Mouse (Mus musculus): ENCODE measurements around the gene Pde11a.
"Not testable (repeated sequence)": the region's sequence is repeated elsewhere in the genome, so short reads cannot be mapped to it uniquely, and the experiment has no call there.

Gene Pde11a

DNA sequence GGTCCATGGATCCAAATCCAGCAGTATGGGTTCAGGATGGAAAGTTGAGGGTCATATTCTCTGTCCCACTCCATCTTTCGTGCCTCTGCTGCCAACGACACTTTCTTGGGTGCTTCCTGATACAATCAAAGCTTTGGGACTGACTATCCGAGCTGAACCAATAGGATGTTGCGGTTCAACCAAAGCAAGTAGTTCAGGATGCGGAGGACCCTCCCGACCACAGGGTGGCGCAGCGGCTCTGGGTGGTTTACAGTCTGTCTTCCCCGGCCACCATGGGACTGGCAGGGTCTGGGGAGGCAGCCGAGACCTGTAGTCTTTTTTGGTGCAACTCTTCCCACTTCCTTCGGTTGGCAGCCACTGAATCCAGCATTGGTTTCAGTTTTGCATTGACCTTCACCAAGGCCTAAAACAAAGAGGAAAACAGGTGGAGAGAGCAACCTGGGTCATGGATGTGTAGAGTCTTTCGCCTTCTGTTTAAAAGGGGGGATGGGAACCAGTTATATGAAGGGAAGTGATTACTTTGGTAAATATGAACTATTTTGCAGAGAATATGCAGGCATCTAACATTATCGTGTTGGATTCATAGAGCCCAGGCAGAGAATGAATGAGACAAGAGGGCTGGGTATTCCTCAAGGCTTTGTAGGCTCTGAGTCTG, 347.6 kb downstream of the Pde11a start:
- peak; percentile 70 to 80 for DNase-seq (ENCODE audit: low spot score in 2 of 2)

DNA sequence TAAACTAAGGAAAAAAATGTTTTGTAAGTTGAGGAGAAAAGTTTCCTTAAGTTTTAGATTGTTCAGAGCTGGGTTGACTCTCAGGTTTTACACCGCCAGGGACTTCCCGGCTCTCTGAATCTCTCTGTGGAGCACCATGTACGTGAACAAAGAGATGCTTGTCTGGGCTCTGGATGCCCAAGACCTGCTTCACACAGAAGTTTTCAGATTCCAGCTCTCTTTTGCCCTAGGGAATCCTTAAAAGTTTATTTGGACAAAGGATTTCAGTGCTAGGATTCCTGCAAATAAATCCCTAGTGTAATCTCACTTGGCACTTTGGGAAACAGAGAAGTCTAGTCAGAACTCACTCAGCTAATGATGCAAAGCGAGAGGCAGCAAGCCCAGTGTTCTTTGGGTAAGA, 348.9 kb downstream of the Pde11a start:
- no peak for DNase-seq (ENCODE audit: low spot score in 2 of 2)

DNA sequence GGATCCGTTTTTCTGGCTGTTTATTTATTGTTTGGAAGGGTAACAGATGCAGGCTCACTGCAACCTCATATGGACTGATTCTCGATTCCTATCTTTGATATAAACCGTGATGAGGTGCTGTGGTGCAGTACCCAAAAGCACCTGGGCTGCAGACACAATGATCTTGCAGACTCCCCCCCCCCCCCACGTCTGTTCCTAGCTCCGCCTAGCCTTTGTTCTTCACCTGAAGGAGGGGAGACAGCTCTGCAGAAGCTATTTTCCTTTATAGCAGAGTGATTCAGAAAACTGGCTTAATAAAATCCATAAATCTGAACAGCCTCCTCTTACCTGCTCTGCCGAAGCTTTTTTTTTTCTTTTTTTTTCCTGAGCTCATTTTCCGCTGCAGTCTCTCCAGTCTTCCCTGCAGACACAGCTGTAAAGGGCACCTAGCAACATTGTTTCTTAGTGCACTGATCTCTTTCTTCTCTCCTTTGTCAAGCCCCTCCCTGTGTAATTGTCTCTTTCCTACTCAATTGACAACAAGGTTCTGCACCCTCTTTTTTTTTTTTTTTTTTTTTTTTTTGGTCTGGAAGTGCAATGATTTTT, 349.7 kb downstream of the Pde11a start:
- no peak for DNase-seq (ENCODE audit: low spot score in 2 of 2)

DNA sequence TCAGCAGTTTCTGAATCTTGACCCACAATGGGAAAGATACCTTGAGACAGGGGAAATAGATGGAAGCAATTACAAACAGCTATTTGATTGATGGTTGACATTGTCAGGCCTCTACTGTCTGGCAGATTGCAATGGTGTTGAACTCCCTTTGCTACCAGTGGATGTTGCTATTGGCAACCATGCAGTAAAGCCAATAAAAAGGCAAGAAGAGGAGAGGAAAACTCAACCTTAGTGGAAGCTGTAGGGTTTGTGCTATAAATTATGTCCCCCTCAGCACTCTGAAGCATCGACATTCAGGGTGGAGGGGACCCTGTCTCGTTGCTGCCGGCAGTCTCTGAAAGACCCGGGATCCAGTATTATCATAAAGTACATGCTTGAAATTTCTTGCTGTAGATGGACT, 350.2 kb downstream of the Pde11a start:
- no peak for DNase-seq (ENCODE audit: low spot score in 2 of 2)

DNA sequence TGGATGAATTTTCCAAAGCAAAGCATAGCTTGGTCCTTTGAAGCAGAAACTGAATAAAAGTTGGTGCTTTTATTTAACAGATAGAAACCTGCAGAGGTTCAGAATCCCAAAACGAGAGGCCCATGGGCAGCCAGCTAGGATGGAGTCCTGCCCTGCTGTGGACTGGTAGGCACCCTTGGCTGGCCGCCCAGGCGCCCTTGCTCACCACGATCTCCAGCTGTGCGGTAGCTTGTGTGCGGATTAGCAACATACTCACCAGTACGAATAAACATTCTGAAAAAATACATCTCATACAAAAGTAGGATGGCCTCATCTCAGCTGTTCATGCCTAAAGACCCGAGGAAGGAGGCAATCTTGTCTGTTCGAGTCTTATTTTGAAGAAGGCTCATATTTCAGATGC, 350.8 kb downstream of the Pde11a start:
- no peak for DNase-seq (ENCODE audit: low spot score in 2 of 2)

DNA sequence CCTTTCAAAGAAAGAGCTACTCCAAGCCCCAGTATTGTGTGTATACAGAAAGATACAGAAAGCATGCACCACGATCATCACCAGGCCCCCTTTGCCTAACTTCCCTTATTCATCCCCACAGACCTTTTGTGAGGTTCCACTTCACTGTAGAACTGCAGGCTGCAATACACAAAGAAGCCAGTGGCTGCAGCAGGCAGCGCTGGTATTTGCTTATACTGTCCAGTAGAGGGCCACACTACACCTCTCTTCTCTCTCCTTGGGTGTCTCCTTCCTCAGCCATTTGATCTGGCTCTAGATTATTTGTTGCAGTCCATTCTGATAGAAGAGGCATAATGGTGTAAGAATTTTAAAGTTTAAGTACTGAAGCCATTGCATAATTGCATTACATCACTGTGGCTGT, 353.4 kb downstream of the Pde11a start:
- peak; percentile 46 to 68 for DNase-seq (ENCODE audit: low spot score in 2 of 2)

DNA sequence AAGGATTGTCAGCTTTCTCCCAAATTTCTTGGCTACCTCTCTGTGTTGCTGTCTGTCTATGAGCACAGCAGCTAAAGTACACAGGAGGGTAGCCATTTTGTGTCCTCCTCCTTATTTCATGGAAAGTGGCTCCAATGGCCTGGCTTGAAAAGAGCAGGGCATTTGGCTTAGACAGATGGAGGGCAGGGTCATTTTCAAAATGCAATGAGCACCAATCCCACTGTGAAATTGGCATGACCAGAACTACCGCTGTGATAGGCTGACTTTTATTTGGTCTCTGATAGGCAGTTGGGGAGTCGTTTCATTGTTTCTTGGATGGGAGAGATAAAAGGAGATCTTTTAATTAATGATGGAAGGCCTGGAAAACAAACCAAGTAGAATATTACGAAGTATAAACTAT, 354.7 kb downstream of the Pde11a start:
- DNase-seq (ENCODE audit: low spot score in 2 of 2) = peak; percentile 14 to 45

DNA sequence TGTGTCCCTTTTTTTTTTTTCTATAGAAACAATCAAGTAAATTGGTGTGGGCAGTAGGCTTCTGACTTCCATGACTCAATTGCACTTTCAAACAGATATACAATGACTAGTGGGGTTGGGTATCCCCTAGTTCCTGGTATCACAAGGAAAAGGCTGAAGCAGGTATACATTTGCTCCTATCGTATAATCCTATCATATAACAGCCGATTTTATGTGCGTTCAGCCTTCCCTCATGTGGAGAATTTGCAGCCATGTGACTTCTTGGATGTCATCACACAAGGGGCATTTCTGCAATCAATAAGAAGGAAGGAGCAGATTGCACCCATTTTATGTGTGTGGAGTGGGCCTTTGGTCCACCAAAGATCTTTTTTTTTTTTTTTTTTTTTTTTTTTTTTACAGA, 355.5 kb downstream of the Pde11a start:
- no peak for DNase-seq (ENCODE audit: low spot score in 2 of 2)

DNA sequence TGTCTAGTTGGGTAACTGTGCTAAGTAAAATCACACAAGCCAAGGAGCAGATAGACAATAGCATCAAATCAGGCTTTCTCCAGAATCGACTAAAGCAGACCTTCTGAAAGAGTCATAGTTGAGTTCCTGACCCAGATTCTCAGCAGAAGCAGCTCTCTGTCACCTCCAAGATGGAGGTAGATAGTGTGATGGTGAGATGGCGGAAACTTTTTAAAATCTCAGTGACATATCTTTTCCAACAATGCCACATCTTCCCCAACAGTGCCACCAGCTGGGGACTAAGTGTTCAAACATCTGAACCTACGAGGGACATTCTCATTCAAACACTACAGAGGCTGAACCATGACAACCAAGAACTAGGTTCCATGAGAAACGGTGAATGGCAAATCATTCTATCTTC, 355.9 kb downstream of the Pde11a start:
- DNase-seq (ENCODE audit: low spot score in 2 of 2) = no peak

DNA sequence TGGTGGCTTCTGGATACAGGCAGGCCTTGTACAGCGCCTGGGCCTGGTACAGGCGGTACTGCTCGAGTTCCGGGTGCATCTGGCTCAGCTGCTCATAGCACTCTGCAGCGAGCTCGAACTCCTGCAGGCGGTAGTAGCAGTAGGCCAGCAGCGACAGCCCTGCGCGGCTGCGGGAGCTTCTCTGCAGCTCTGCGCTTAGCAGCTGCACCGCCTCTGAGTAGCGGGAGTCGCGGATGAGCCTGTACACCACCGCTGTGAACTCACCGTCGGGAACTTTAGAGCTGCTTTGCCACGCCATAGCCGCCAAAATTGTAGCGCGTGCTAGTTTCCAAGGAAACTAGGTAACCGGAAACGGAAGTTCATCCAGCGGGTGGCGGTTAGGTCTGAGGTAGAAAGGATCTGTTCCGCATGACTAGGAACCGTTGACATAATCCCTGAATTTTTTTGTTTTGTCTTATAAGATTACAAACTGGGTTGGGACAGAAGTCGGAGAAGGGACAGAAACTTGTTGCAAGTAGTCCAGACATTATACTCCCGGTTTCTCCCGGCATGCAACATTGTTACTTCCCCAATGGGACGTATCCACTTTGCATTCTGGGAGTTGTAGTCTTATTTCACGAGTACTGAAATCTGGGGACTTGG, 357.0 kb downstream of the Pde11a start, which contains the start of gene Ttc30a1:
Gene Ttc30a1 (minus strand): TSS at position 528 of the 642 bp plus-strand sequence.
- DNase-seq (ENCODE audit: low spot score in 2 of 2) = peak in 1 of 2 experiments; percentile 69

DNA sequence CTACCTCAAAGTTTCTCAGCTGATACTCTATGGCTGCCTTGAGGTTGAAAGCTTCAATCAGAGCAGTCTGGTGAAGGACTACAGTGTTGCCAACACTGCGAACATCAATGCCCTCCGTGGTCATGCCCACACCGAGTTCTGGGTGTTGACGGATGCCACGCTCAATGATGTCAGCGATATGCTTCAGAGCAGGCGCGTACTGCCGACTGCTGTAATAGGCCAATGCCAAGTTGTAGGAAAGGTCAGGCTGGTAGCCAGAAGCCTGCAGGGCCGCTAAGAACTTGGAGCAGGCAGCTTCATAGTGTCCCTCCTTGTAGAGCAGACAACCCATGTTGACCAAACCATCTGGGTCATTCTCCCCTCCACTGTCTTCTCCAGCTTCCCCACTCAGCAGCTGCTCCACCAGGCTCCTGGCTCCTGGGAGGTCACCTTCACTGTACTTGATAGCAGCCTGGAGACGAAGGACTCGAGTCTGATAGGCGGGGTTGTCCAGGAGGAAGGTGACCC, 357.6 kb downstream of the Pde11a start:
- DNase-seq (ENCODE audit: low spot score in 2 of 2) = not testable (repeated sequence)

DNA sequence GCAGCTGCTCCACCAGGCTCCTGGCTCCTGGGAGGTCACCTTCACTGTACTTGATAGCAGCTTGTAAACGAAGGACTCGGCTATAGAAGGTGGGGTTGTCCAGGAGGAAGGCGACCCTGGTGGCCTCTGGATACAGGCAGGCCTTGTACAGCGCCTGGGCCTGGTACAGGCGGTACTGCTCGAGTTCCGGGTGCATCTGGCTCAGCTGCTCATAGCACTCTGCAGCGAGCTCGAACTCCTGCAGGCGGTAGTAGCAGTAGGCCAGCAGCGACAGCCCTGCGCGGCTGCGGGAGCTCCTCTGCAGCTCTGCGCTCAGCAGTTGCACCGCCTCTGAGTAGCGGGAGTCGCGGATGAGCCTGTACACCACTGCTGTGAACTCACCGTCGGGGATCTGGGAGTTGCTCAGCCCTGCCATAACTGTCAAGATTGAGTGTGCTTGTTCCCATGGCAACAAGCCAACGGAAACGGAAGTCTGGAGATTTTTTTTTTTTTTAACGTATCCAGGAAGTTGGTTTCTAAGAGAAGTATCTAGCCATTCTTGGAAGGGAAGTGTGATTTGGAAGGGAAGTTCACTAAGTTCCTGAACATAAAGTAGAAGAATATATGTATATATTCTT, 360.7 kb downstream of the Pde11a start, which contains the start of gene Ttc30a2:
Gene Ttc30a2 (minus strand): TSS at position 419 of the 617 bp plus-strand sequence.
- DNase-seq (ENCODE audit: low spot score in 2 of 2) = not testable (repeated sequence)

DNA sequence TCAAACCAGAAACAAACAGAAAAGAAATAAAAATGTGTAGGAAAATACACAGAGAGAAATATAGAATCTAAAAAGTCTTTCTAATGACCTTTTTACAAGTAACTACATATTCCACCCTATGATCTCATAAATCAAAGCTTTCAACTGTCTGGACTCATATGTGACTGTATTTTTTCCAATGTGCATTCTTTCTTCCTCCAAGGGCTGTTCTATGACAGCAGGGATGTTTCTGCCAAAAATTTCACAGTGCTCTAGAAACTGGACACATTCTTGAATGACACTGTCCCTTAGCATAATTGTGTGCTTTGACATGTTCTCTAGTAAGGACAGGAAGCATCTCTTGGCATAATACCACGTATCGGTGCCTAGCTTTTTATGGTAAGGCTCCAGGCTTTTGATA, 362.5 kb downstream of the Pde11a start:
- DNase-seq (ENCODE audit: low spot score in 2 of 2) = not testable (repeated sequence)

DNA sequence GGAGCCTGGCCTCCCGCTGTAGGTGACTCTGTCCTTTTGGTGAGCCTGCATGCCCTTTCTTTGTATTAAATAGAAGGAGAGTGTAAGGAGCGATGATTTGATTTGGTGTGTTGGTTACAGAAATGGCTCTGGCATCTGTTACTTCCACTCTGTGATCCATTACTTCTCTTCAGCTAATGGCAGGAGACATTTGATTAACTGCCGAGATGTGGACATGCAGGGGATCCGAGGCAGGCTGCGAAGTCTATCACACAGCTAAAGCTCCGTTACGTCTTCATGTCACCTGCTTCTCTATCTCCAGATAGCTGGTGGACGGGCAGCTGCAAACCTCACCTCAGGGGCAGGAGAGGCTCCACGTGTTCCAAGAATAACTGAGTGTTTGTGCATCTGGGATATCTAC, 364.4 kb downstream of the Pde11a start:
- no peak for DNase-seq (ENCODE audit: low spot score in 2 of 2)

DNA sequence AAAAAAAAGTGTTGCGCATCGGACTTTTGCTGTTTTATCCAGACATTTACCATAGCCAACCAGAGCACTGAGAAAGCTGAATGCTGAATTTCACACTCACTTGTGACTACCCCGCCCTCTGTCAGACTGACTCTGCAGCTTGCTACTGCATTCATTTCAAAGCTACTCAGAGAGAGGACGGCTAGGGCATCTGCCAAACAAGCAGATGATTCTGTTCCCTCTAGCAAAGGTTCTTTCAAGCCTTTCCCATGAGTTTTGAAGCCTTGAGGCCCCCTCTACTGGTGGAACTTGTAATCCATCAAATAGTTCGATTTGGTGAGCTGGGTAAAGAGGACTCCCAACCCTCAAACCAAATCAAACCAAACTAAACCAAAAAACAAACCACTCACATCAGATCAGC, 373.6 kb downstream of the Pde11a start:
- peak in 1 of 2 experiments; percentile 70 for DNase-seq (ENCODE audit: low spot score in 2 of 2)

DNA sequence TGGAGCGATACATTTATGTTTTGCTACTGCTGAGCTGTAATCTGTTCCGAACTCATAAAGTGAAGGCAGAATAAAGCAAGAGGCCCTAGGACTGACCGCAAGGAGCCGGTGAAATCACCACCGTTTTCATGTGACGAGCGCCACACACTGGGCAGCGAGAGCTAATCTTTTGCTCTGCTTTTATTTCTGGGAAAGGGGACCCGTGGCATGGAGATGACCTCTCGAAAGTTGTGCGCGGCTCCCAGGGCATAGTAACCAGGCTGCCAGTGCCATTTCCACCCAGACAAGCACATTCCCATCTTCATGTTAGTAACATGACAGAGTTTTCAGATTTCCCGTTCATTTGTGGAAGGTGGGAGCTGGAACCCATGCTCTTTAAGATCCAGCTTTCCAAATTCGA, 374.1 kb downstream of the Pde11a start:
- DNase-seq (ENCODE audit: low spot score in 2 of 2) = peak; percentile 43 to 69

DNA sequence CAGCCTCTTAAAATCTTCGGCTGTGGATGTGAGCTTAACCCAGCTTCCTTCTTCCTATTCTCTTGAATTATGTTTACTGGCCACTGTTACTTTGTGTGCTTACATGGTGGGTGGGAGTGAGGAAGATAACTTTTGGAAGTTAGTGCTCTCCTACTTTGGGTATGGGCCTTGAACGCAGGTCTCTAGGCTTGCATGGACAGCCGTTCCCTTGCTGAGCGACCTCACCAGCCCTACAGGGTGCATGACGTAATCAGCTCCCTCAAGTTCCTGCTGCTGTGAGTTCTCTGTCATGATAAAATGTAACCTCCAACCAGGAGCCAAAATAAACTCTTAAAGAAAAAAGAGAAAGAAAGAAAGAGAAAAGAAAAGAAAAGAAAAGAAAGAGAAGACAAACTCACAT, 374.5 kb downstream of the Pde11a start:
- DNase-seq (ENCODE audit: low spot score in 2 of 2) = no peak

DNA sequence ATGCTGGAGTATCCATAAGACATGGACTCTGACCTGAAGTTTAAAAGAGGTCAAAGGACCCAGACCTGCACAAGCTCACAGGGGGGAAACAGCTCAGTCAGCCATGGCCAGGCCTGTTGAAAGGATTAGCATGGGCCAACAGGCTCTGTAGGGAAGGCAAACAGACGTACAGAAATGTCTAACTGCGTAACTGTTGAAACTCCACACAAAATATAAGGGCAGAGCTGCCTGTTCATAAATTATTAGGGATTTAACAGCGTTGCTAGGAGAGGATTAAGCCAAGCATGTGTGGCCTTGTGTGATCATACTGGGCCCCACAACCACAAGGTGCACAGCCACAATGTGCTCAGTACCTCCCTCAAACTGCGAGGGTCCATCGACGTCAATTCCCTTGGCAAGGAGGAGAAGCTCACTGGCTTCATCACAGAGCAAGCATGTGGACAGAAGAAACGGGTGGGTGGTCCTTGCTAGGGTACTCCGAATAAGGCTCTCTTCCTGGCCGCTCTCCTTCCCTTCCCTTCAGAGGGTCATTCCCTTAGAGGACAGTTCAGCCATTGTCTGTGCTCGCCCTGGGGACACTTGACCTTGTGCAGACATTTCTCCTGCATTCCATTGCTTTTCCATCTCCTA, 375.2 kb downstream of the Pde11a start:
- DNase-seq (ENCODE audit: low spot score in 2 of 2) = no peak

DNA sequence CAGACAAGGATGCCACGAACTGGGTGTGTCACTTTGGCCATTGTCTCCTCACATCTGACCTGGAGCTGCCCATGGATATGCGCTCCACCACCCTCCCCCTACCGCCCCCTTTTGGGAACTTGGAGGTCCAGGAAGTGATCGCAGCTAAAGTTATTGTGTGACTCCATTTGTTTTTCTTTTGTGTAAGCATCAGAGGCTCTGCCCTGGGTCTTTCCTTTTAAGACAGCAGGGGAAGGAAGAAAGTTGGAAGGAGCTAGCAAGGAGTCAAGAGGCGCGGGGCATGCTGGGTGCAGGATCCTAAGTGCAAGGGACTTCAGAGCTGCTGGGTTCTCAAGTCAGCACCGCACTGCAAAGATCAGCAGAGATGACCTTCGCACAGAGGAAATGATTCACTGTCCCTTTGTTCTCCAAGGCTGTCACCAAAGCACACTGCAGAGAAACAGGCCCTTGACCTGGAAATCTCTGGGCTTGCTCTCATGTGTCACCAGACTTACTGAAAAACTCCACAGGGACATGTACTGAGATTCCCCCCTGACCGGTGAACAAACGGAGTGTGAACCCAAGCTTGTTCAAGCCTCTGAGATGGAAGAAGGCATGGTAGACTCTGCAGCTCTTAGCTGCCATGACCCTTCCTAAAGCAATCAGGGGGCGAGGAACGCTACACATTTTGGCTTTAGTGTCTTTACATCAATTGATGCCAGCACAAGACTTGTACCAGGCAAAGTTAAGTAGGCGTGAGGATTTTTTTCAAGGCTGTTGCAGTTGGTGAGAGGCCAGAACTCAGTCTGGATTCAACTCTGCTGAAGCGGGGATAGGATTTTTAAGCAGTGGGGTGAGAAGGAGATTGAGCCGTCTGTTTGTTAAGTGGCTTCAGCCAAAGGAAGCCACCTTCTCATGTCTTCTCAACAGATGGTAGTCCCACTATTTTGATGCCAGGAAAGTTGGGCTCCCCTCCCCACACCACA, 377.9 kb downstream of the Pde11a start:
- no peak for DNase-seq (ENCODE audit: low spot score in 2 of 2)

DNA sequence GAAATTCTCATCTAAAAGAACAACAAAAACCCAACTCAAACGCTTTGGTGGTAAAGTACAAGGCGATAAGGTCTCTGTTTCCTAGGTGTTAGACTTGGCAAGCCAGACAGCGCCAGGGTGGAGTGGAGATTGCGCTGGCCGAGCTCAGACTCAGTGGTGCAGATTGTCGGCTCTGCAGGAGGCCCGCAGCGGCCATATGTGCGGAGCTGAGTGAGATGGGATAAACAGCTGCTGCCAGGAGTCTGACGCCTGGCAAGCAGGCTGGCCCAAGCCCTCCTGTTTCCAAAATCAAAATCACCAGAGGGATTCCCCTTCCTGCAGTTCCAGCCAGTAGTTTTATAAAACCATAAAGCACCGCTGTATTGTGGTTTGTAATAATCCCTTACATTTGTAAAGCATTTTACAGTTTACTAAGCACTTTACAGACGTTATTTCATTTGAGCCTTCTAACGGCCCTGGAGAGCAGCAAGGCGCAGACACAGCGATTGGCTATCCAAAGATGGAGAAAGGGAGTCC, 378.7 kb downstream of the Pde11a start:
- peak in 1 of 2 experiments; percentile 68 for DNase-seq (ENCODE audit: low spot score in 2 of 2)

Measured in cerebellum, postnatal 4 days (tissue).